Mouse (Mus musculus): ENCODE measurements around the gene Rpl18a. TPM values are rescaled to one million over a fixed set of nuclear protein-coding genes. Genes with fewer than 3 reads are reported as not detected.
A peak's percentile ranks its signal among the peaks of the same experiment; 100 is the strongest.
"Not testable (repeated sequence)": the region's sequence is repeated elsewhere in the genome, so short reads cannot be mapped to it uniquely, and the experiment has no call there.

Rpl18a gene
- polyA plus RNA-seq, 1 experiment from 2014 or later = 5,017 TPM

GRCm38 (mm10) chr8:70897681-70898413 is 635 bp upstream of the Rpl18a start:
- Histone ChIP-seq H3K27ac (ENCODE audit: low read length) (peak overlapping the region; percentile 82), H3K9me3 (ENCODE audit: control insufficient read depth, low read length) (no peaks in the 10 kb centered on the region), H3K4me2 (ENCODE audit: low read depth, low read length) (peak overlapping the region; percentile 88), H3K4me1 (replicated peaks; ENCODE audit: control insufficient read depth, insufficient read depth, low read length) (peaks cover 13% of the 10 kb centered on the region), H3K27me3 (ENCODE audit: control insufficient read depth, insufficient read depth, low read depth, low read length) (peaks cover 9% of the 10 kb centered on the region), H3K36me3 (ENCODE audit: control insufficient read depth, insufficient read depth, low read length) (peaks cover 18% of the 10 kb centered on the region), H3K9ac (ENCODE audit: low read length) (peak overlapping the region; percentile 83), H3K4me3 (ENCODE audit: low read length) (peak overlapping the region; percentile 64)
- peak; percentile 62 for ATAC-seq (ENCODE audit: low read depth)
- WGBS = under 1% methylated on average over 20 of the region's 20 CpGs

GRCm38 (mm10) chr8:70896316-70897020 is 744 bp downstream of the Rpl18a start:
- Histone ChIP-seq H3K27me3 (ENCODE audit: control insufficient read depth, insufficient read depth, low read depth, low read length) (peaks cover 23% of the 10 kb centered on the region), H3K4me1 (replicated peaks; ENCODE audit: control insufficient read depth, insufficient read depth, low read length) (peaks cover 21% of the 10 kb centered on the region), H3K4me3 (ENCODE audit: low read length) (peak overlapping the region; percentile 83), H3K4me2 (ENCODE audit: low read depth, low read length) (peak overlapping the region; percentile 94), H3K36me3 (ENCODE audit: control insufficient read depth, insufficient read depth, low read length) (peaks cover 18% of the 10 kb centered on the region), H3K9me3 (ENCODE audit: control insufficient read depth, low read length) (no peaks in the 10 kb centered on the region), H3K9ac (ENCODE audit: low read length) (peak overlapping the region; percentile 94), H3K27ac (ENCODE audit: low read length) (peak overlapping the region; percentile 33; the same call in 1 of the 2 replicates)
- ATAC-seq (ENCODE audit: low read depth) = no peak
- 3% methylated on average over 25 of the region's 25 CpGs for WGBS

- not testable (repeated sequence) for H3K27ac ChIP-seq (ENCODE audit: low read length); ATAC-seq (ENCODE audit: low read depth); H3K9me3 ChIP-seq (ENCODE audit: control insufficient read depth, low read length)
- peak overlapping the region; percentile 83 for H3K4me3 ChIP-seq (ENCODE audit: low read length)
- peaks cover 18% of the 10 kb centered on the region for H3K36me3 ChIP-seq (ENCODE audit: control insufficient read depth, insufficient read depth, low read length)
- 78% methylated on average over 21 of the region's 24 CpGs for WGBS
- H3K9ac ChIP-seq (ENCODE audit: low read length) = peak overlapping the region; percentile 94
- H3K4me2 ChIP-seq (ENCODE audit: low read depth, low read length) = peak overlapping the region; percentile 94
- H3K4me1 ChIP-seq (replicated peaks; ENCODE audit: control insufficient read depth, insufficient read depth, low read length) = peaks cover 21% of the 10 kb centered on the region
- peaks cover 30% of the 10 kb centered on the region for H3K27me3 ChIP-seq (ENCODE audit: control insufficient read depth, insufficient read depth, low read depth, low read length)
Observed at GRCm38 (mm10) chr8:70895571-70896259, 1.5 kb downstream of the Rpl18a start.

- Histone ChIP-seq H3K4me3 (ENCODE audit: low read length) (no peak overlapping the region), H3K27me3 (ENCODE audit: control insufficient read depth, insufficient read depth, low read depth, low read length) (peaks cover 34% of the 10 kb centered on the region), H3K27ac (ENCODE audit: low read length) (no peak overlapping the region), H3K9ac (ENCODE audit: low read length) (no peak overlapping the region), H3K4me1 (replicated peaks; ENCODE audit: control insufficient read depth, insufficient read depth, low read length) (peaks cover 21% of the 10 kb centered on the region), H3K4me2 (ENCODE audit: low read depth, low read length) (no peak overlapping the region), H3K9me3 (ENCODE audit: control insufficient read depth, low read length) (no peaks in the 10 kb centered on the region), H3K36me3 (ENCODE audit: control insufficient read depth, insufficient read depth, low read length) (peaks cover 18% of the 10 kb centered on the region)
- ATAC-seq (ENCODE audit: low read depth) = no peak
- WGBS = 80% methylated on average over 8 of the region's 8 CpGs
Observed at GRCm38 (mm10) chr8:70894771-70895545, 2.3 kb downstream of the Rpl18a start.

- Histone ChIP-seq H3K4me2 (ENCODE audit: low read depth, low read length) (no peak overlapping the region), H3K4me1 (replicated peaks; ENCODE audit: control insufficient read depth, insufficient read depth, low read length) (peaks cover 21% of the 10 kb centered on the region), H3K9me3 (ENCODE audit: control insufficient read depth, low read length) (no peaks in the 10 kb centered on the region), H3K36me3 (ENCODE audit: control insufficient read depth, insufficient read depth, low read length) (peaks cover 18% of the 10 kb centered on the region), H3K4me3 (ENCODE audit: low read length) (no peak overlapping the region), H3K9ac (ENCODE audit: low read length) (no peak overlapping the region), H3K27me3 (ENCODE audit: control insufficient read depth, insufficient read depth, low read depth, low read length) (peaks cover 34% of the 10 kb centered on the region), H3K27ac (ENCODE audit: low read length) (no peak overlapping the region)
- ATAC-seq (ENCODE audit: low read depth) = no peak
- 55% methylated on average over 2 of the region's 2 CpGs for WGBS
Observed at GRCm38 (mm10) chr8:70894385-70894720, 2.9 kb downstream of the Rpl18a start.

- Histone ChIP-seq H3K9ac (ENCODE audit: low read length) (no peak overlapping the region), H3K4me3 (ENCODE audit: low read length) (no peak overlapping the region), H3K27ac (ENCODE audit: low read length) (no peak overlapping the region), H3K4me2 (ENCODE audit: low read depth, low read length) (no peak overlapping the region), H3K4me1 (replicated peaks; ENCODE audit: control insufficient read depth, insufficient read depth, low read length) (peaks cover 21% of the 10 kb centered on the region), H3K9me3 (ENCODE audit: control insufficient read depth, low read length) (no peaks in the 10 kb centered on the region), H3K36me3 (ENCODE audit: control insufficient read depth, insufficient read depth, low read length) (peaks cover 18% of the 10 kb centered on the region), H3K27me3 (ENCODE audit: control insufficient read depth, insufficient read depth, low read depth, low read length) (peaks cover 34% of the 10 kb centered on the region)
- no peak for ATAC-seq (ENCODE audit: low read depth)
- 31% methylated on average over 12 of the region's 12 CpGs for WGBS
Observed at GRCm38 (mm10) chr8:70893656-70894384, 3.4 kb downstream of the Rpl18a start.

GRCm38 (mm10) chr8:70892896-70893655 is 4.1 kb downstream of the Rpl18a start:
- H3K4me3 ChIP-seq (ENCODE audit: low read length) = peak overlapping the region; percentile 24
- H3K9ac ChIP-seq (ENCODE audit: low read length) = peak overlapping the region; percentile 33; the same call in 1 of the 2 replicates
- WGBS = 22% methylated on average over 20 of the region's 20 CpGs
- peaks cover 17% of the 10 kb centered on the region for H3K4me1 ChIP-seq (replicated peaks; ENCODE audit: control insufficient read depth, insufficient read depth, low read length)
- peaks cover 18% of the 10 kb centered on the region for H3K36me3 ChIP-seq (ENCODE audit: control insufficient read depth, insufficient read depth, low read length)
- ATAC-seq (ENCODE audit: low read depth) = no peak
- peaks cover 34% of the 10 kb centered on the region for H3K27me3 ChIP-seq (ENCODE audit: control insufficient read depth, insufficient read depth, low read depth, low read length)
- H3K4me2 ChIP-seq (ENCODE audit: low read depth, low read length) = peak overlapping the region; percentile 51
- H3K27ac ChIP-seq (ENCODE audit: low read length) = no peak overlapping the region
- H3K9me3 ChIP-seq (ENCODE audit: control insufficient read depth, low read length) = no peaks in the 10 kb centered on the region
